Mouse (Mus musculus) layer of hippocampus, adult 18-20 months (tissue): ENCODE data around the gene Nedd4. TPM values are rescaled to one million over a fixed set of nuclear protein-coding genes. Genes with fewer than 3 reads are reported as not detected.
"Not testable (repeated sequence)": the region's sequence is repeated elsewhere in the genome, so short reads cannot be mapped to it uniquely, and the experiment has no call there.

Experiments
- DNase-seq, 2 experiments: peaks; one replicate each; pipeline ENCODE4 v3.0.0; 2022; ENCODE audit warnings: low spot score in 2 of 2
- total RNA-seq, 2 experiments: library from RNA; stranded (reverse); gene quantifications; 2 replicates each; pipeline ENCODE4 v1.2.3; 2021

Gene Nedd4
- total RNA-seq, 2 experiments from 2014 or later, result 283 to 296 TPM

- DNase-seq, result no peak
Measured at GRCm38 (mm10) chr9:72649781-72650180, 12.4 kb upstream of the Nedd4 start.

GRCm38 (mm10) chr9:72652961-72653360 is 9.2 kb upstream of the Nedd4 start:
- DNase-seq, result no peak

- no peak for DNase-seq
Measured at GRCm38 (mm10) chr9:72653533-72653932, 8.6 kb upstream of the Nedd4 start.

GRCm38 (mm10) chr9:72654593-72655242 is 7.4 kb upstream of the Nedd4 start:
- DNase-seq, result peak; percentile 32 to 69

GRCm38 (mm10) chr9:72655602-72656001 is 6.5 kb upstream of the Nedd4 start:
- no peak for DNase-seq

- no peak for DNase-seq
Measured at GRCm38 (mm10) chr9:72656491-72656890, 5.7 kb upstream of the Nedd4 start.

GRCm38 (mm10) chr9:72656940-72657339 is 5.2 kb upstream of the Nedd4 start:
- DNase-seq, result no peak

- no peak for DNase-seq
Measured at GRCm38 (mm10) chr9:72657694-72658093, 4.5 kb upstream of the Nedd4 start.

- DNase-seq, result no peak
Measured at GRCm38 (mm10) chr9:72660139-72660538, 2.0 kb upstream of the Nedd4 start.

GRCm38 (mm10) chr9:72660911-72661310 is 1.2 kb upstream of the Nedd4 start:
- DNase-seq, result no peak

GRCm38 (mm10) chr9:72661561-72661894 is 618 bp upstream of the Nedd4 start:
- DNase-seq, result no peak

GRCm38 (mm10) chr9:72662691-72663533 is 766 bp downstream of the Nedd4 start:
- DNase-seq, result peak; percentile 67 to 80

- DNase-seq, result no peak
Measured at GRCm38 (mm10) chr9:72663534-72663918, 1.4 kb downstream of the Nedd4 start.

- DNase-seq, result peak; percentile 26 to 36
Measured at GRCm38 (mm10) chr9:72664409-72665351, 2.5 kb downstream of the Nedd4 start.

GRCm38 (mm10) chr9:72665517-72665916 is 3.4 kb downstream of the Nedd4 start:
- no peak for DNase-seq

GRCm38 (mm10) chr9:72666352-72667021 is 4.3 kb downstream of the Nedd4 start:
- DNase-seq, result not testable (repeated sequence)

- no peak for DNase-seq
Measured at GRCm38 (mm10) chr9:72667126-72667525, 5.0 kb downstream of the Nedd4 start.

GRCm38 (mm10) chr9:72669383-72669782 is 7.2 kb downstream of the Nedd4 start:
- DNase-seq, result no peak

- DNase-seq, result peak in 1 of 2 experiments; percentile 88
Measured at GRCm38 (mm10) chr9:72672361-72672760, 10.2 kb downstream of the Nedd4 start.

- DNase-seq, result peak in 1 of 2 experiments; percentile 57
Measured at GRCm38 (mm10) chr9:72674957-72675744, 13.0 kb downstream of the Nedd4 start.
